Mouse (Mus musculus) spleen, adult 2 months (tissue): ENCODE results near the gene Tmbim4.

Experiments used
- CTCF ChIP-seq: fragments of 200-500 bp; IDR thresholded peaks from 2 replicates; pipeline ENCODE4 v1.5.1; 2011; ENCODE audit warnings: mild to moderate bottlenecking, inconsistent platforms; ENCODE audit not compliant: insufficient read depth, insufficient read length, insufficient replicate concordance; ENCODE audit errors: extremely low read depth
- POLR2A ChIP-seq: fragments of 200-500 bp; IDR thresholded peaks from 2 replicates; pipeline ENCODE4 v1.6.1; 2011; ENCODE audit warnings: low read depth, low read length, inconsistent platforms

DNA sequence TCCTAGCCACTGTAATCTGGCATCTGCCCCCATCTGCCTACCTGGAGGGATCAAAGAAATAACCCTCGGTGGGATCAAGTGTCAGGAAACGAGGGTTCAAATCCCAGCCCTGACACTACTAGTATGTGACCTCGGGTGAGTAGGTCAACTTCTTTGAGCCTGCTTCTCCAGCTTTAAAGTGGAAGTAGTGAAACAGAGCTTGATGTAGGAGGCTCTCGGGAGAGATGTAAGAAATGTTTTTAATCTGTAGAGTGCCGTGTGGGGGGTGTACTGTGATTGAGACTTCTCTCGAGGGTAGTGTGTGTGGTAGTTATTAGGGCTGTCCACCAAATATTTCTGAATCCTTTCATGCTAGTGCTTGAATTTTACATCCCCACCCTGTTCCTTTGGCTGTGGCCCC is 41.0 kb downstream of the Tmbim4 start:
- no peak for TF ChIP-seq POLR2A
- TF ChIP-seq CTCF, result no peak
